Mouse (Mus musculus) hindbrain, embryonic 11.5 days (tissue): ENCODE measurements around the gene Klf13. TPM values are rescaled to one million over a fixed set of nuclear protein-coding genes. Genes with fewer than 3 reads are reported as not detected.

Experiments used
- ATAC-seq: fragments of 200-750 bp; cut with Nextera tagmentation; 2 replicates; pipeline ENCODE4 v1.8.0; 2017; ENCODE audit warnings: mild to moderate bottlenecking, moderate TSS enrichment, moderate library complexity; ENCODE audit not compliant: low FRiP score
- DNase-seq: peaks from one replicate; pipeline ENCODE4 v3.0.0-alpha.2; 2015; ENCODE audit warnings: low spot score
- H3K27ac ChIP-seq: fragments of 300-500 bp; sonication (generic); 2 replicates; pipeline ENCODE4 v1.5.1; 2014; ENCODE audit warnings: mild to moderate bottlenecking, low read depth, low read length
- H3K27me3 ChIP-seq: fragments of 300-500 bp; sonication (generic); 2 replicates; pipeline ENCODE4 v1.6.1; 2014; ENCODE audit warnings: mild to moderate bottlenecking, low read length, moderate library complexity, mixed read lengths; ENCODE audit not compliant: control insufficient read depth, insufficient read depth
- H3K36me3 ChIP-seq: fragments of 300-500 bp; sonication (generic); 2 replicates; pipeline ENCODE4 v1.6.1; 2014; ENCODE audit warnings: mild to moderate bottlenecking, low read length, moderate library complexity, mixed read lengths; ENCODE audit not compliant: control insufficient read depth, insufficient read depth
- H3K4me1 ChIP-seq: fragments of 300-500 bp; sonication (generic); replicated peaks from 2 replicates; pipeline ENCODE4 v1.6.1; 2014; ENCODE audit warnings: low read length, mixed read lengths; ENCODE audit not compliant: control insufficient read depth, insufficient read depth
- H3K4me2 ChIP-seq: fragments of 300-500 bp; sonication (generic); replicated peaks from 2 replicates; pipeline ENCODE4 v1.6.1; 2014; ENCODE audit warnings: mild to moderate bottlenecking, low read depth, low read length
- H3K4me3 ChIP-seq: fragments of 300-500 bp; sonication (generic); 2 replicates; pipeline ENCODE4 v1.5.1; 2014; ENCODE audit warnings: low read depth, low read length
- H3K9ac ChIP-seq: fragments of 300-500 bp; sonication (generic); 2 replicates; pipeline ENCODE4 v1.6.1; 2014; ENCODE audit warnings: low read depth, low read length
- H3K9me3 ChIP-seq: fragments of 300-500 bp; sonication (generic); 2 replicates; pipeline ENCODE4 v1.6.1; 2016; ENCODE audit warnings: low read length; ENCODE audit not compliant: control insufficient read depth
- WGBS: fragments of 180-500 bp; shearing (Covaris S2); extraction: QIAGEN DNeasy Blood & Tissue Kit; methylation state at CpG from one replicate; pipeline ENCODE4 v1.1.7; 2014; 5-methylcytosine and 5-hydroxymethylcytosine counted together
- polyA plus RNA-seq: library from polyadenylated mRNA; unstranded; fragments of >200 nt; fragmentation: Nextera tagmentation; extraction: Ambion mirVana; gene quantifications from 2 replicates; pipeline ENCODE4 v1.2.1, GENCODE M21; 2014

Klf13 gene
- polyA plus RNA-seq, 1 experiment from 2014 or later, result 35.4 TPM

GRCm38 (mm10) chr7:63879583-63879982, 59.1 kb downstream of the Klf13 start:
- no peak overlapping the region for H3K4me3 ChIP-seq
- H3K27ac ChIP-seq, result no peak overlapping the region
- H3K4me1 ChIP-seq, result no peaks in the 10 kb centered on the region
- DNase-seq (no peak), ATAC-seq (no peak)
- H3K27me3 ChIP-seq, result no peaks in the 10 kb centered on the region
- H3K36me3 ChIP-seq, result no peaks in the 10 kb centered on the region
- 89% methylated on average over 6 of the region's 6 CpGs for WGBS
- no peak overlapping the region for H3K4me2 ChIP-seq
- no peak overlapping the region for H3K9ac ChIP-seq
- H3K9me3 ChIP-seq, result no peaks in the 10 kb centered on the region

DNA sequence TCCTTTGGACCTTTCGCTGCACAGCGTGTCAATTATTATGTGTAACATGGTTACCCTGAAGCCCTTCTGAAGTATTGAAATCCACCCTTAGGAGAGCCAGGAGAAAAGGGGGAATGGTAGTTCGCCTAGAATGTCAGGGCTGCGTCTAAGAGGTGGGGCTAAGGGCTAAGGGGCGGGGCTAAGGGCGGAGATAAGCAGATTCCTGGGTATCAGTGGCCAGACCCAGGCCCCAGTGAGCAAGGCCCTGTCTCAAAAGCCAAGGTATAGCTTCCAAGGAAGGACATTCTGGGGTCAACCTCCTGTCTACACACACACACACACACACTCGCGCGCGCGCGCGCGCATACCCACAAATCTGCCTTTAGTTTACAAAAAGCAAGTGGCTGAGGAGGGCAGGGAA, 61.1 kb downstream of the Klf13 start:
- H3K4me2 ChIP-seq, result no peak overlapping the region

DNA sequence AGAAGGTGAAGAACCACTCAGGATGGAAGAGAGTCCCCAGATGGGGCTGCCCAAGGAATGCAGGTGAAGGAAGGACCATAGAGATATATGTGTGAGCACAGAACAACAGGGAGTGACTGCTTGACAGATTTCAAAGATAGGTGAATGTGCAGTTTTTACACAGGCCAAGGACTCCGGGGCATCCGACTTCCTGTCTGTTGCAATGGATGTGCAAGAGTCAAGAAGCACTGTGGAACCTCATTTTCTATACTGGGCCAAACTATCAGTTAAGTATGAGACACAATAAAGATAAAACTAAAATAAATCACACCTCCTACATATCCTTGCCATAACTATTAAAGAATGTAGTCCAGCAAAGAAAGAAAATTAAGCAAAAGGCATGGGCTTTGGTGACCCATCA, 62.1 kb downstream of the Klf13 start:
- H3K4me3 ChIP-seq, result no peak overlapping the region
- no peaks in the 10 kb centered on the region for H3K36me3 ChIP-seq
- no peak overlapping the region for H3K9ac ChIP-seq
- no peak for ATAC-seq
- no peaks in the 10 kb centered on the region for H3K27me3 ChIP-seq
- no peaks in the 10 kb centered on the region for H3K4me1 ChIP-seq
- 95% methylated on average over 2 of the region's 2 CpGs for WGBS
- H3K9me3 ChIP-seq, result no peaks in the 10 kb centered on the region
- DNase-seq, result no peak
- no peak overlapping the region for H3K27ac ChIP-seq
- no peak overlapping the region for H3K4me2 ChIP-seq

More for the DNA sequence above, 61.1 kb downstream of the Klf13 start:
- 28% methylated on average over 14 of the region's 14 CpGs for WGBS
- H3K4me3 ChIP-seq, result no peak overlapping the region
- H3K27ac ChIP-seq, result no peak overlapping the region
- H3K9me3 ChIP-seq, result no peaks in the 10 kb centered on the region
- H3K9ac ChIP-seq, result no peak overlapping the region
- no peaks in the 10 kb centered on the region for H3K36me3 ChIP-seq
- H3K4me1 ChIP-seq, result no peaks in the 10 kb centered on the region
- no peaks in the 10 kb centered on the region for H3K27me3 ChIP-seq
- ATAC-seq, result no peak
- DNase-seq, result peak; percentile 29

DNA sequence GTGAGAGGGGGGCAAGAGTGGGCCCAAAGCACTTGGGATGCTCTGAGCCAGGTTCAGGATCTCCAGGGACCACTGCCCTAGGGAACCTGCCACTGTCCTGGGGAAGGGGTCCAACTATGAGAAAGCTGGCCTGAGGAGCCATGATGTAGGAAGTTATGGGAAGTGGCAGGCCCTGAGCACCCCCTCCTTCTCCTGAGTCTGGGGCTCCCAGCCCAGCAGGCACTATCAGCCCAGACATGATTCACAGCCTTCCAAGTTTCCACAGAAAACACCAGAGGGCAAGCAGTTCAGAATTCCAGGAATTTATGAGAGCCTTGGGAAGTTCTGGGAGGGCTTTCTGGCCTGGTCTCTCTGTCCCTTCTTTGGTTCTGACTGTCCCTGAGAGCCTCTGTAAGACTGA, 63.0 kb downstream of the Klf13 start:
- DNase-seq (no peak), ATAC-seq (no peak)
- no peaks in the 10 kb centered on the region for H3K27me3 ChIP-seq
- H3K4me2 ChIP-seq, result no peak overlapping the region
- H3K9me3 ChIP-seq, result no peaks in the 10 kb centered on the region
- H3K4me1 ChIP-seq, result no peaks in the 10 kb centered on the region
- no peak overlapping the region for H3K27ac ChIP-seq
- no peak overlapping the region for H3K9ac ChIP-seq
- H3K36me3 ChIP-seq, result no peaks in the 10 kb centered on the region
- no peak overlapping the region for H3K4me3 ChIP-seq

GRCm38 (mm10) chr7:63873880-63874279, 64.8 kb downstream of the Klf13 start:
- H3K4me3 ChIP-seq, result no peak overlapping the region
- no peaks in the 10 kb centered on the region for H3K36me3 ChIP-seq
- no peak for ATAC-seq

GRCm38 (mm10) chr7:63871698-63872097, 67.0 kb downstream of the Klf13 start:
- Histone ChIP-seq H3K4me3 (no peak overlapping the region), H3K27me3 (no peaks in the 10 kb centered on the region), H3K36me3 (no peaks in the 10 kb centered on the region), H3K27ac (no peak overlapping the region), H3K4me2 (no peak overlapping the region), H3K9ac (no peak overlapping the region), H3K4me1 (no peaks in the 10 kb centered on the region), H3K9me3 (no peaks in the 10 kb centered on the region)
- 84% methylated on average over 6 of the region's 6 CpGs for WGBS
- ATAC-seq (no peak), DNase-seq (no peak)

More at GRCm38 (mm10) chr7:63873880-63874279, 64.8 kb downstream of the Klf13 start:
- Histone ChIP-seq H3K27ac (no peak overlapping the region), H3K27me3 (no peaks in the 10 kb centered on the region), H3K9me3 (no peaks in the 10 kb centered on the region), H3K4me2 (no peak overlapping the region), H3K9ac (no peak overlapping the region), H3K4me1 (no peaks in the 10 kb centered on the region)
- WGBS, result 65% methylated on average over 12 of the region's 12 CpGs
- no peak for DNase-seq

GRCm38 (mm10) chr7:63868356-63868918, 70.3 kb downstream of the Klf13 start:
- DNase-seq (no peak), ATAC-seq (no peak)
- Histone ChIP-seq H3K9ac (no peak overlapping the region), H3K4me2 (no peak overlapping the region), H3K27ac (no peak overlapping the region), H3K9me3 (no peaks in the 10 kb centered on the region), H3K4me3 (no peak overlapping the region), H3K4me1 (no peaks in the 10 kb centered on the region), H3K36me3 (no peaks in the 10 kb centered on the region), H3K27me3 (no peaks in the 10 kb centered on the region)
- WGBS, result 66% methylated on average over 6 of the region's 6 CpGs

- H3K27me3 ChIP-seq, result no peaks in the 10 kb centered on the region
- ATAC-seq (no peak), DNase-seq (no peak)
- H3K9ac ChIP-seq, result no peak overlapping the region
- 86% methylated on average over 4 of the region's 4 CpGs for WGBS
- H3K4me1 ChIP-seq, result no peaks in the 10 kb centered on the region
- H3K9me3 ChIP-seq, result no peaks in the 10 kb centered on the region
- no peak overlapping the region for H3K4me3 ChIP-seq
- H3K4me2 ChIP-seq, result no peak overlapping the region
- no peak overlapping the region for H3K27ac ChIP-seq
- H3K36me3 ChIP-seq, result no peaks in the 10 kb centered on the region
Measured at GRCm38 (mm10) chr7:63865911-63866310, 72.8 kb downstream of the Klf13 start.

- ATAC-seq, result no peak
- Histone ChIP-seq H3K27me3 (no peaks in the 10 kb centered on the region), H3K4me1 (no peaks in the 10 kb centered on the region; the same call in 1 of the 2 replicates), H3K9me3 (no peaks in the 10 kb centered on the region), H3K36me3 (no peaks in the 10 kb centered on the region), H3K27ac (no peak overlapping the region), H3K9ac (no peak overlapping the region), H3K4me2 (no peak overlapping the region), H3K4me3 (no peak overlapping the region)
- no peak for DNase-seq
- 89% methylated on average over 1 of the region's 1 CpGs for WGBS
Measured at GRCm38 (mm10) chr7:63863046-63863445, 75.7 kb downstream of the Klf13 start.
